ENCODE assay signal across 13 mouse cellular contexts in the genomic region with DNA sequence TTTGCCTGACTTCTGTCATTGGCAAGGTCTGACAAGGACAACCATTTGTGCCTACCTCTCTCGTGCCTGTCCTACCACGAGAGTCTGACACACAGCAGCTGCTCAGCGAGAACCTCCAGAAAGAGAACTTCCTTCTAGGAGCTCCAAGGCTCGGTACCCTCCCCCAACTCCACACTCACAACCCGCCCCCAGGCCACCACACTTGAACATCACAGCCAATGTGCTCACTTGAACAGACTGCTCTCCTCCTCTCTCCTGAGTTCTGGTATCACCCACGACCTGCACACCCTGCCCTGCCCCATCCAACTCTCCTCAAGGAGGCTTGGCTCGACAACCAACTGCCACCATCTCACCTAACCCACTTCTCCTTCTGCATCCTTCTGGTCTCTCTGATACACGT.
"Had no signal": no experiment of that assay in that cellular context is flagged by ENCODE, and none has a peak within 500 bp of the region (broad histone marks: within the 10 kb centered on the region; RNA-seq: fewer than 3 reads in every experiment).

No protein-coding gene starts in this region.

- H3K27ac ChIP-seq: limb, embryonic 15.5 days; liver, embryonic 12.5 days; midbrain, embryonic 10.5 days; neural tube, embryonic 15.5 days; stomach, embryonic 15.5 days had no signal

- DNase-seq: kidney, adult 8-10 months; kidney, postnatal 25 days; lung, embryonic 14.5 days; lung, postnatal 10 days; lung, postnatal 4 days; midbrain, embryonic 14.5 days; thymus, postnatal 36 days had no signal

- H3K4me3 ChIP-seq: limb, embryonic 15.5 days; liver, embryonic 12.5 days; midbrain, embryonic 10.5 days; myocyte; neural tube, embryonic 15.5 days; stomach, embryonic 15.5 days had no signal
